Comparison of ENCODE assay signal across 7 mouse cellular contexts in the genomic region with DNA sequence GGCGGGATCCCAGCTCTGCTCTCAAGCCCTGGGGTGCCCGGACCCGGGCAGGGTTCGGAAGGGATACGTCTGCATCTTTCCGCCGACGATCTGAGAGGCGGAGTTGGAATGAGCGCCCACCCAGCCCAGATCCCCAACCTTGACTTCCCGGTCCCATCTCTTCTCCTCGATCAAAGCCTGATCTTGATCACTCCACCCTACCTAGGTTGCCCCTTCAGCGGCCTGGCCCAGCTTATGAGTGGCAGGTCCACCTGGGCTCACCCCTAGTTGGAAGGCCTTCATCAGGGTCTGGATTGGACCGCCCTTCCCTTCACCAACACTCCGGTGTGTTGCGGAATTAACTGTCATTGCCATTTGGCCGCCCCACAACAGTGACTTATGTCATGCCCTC. TPM values are rescaled to one million over a fixed set of nuclear protein-coding genes. Genes with fewer than 3 reads are reported as not detected.
DNase-seq lines count a peak whose midpoint lies in the region; ATAC-seq and TF ChIP-seq lines count a peak whose summit lies in the region.

A gene (minus strand): TSS at position 258 of the 391 bp plus-strand sequence.

- peak within 1 kb of the TSS; percentile 85 for H3K4me2 ChIP-seq in forebrain, embryonic 14.5 days (ENCODE audit: low read length)
- H3K4me2 ChIP-seq in limb, embryonic 12.5 days: peak within 1 kb of the TSS; percentile 93

- no peak for TF ChIP-seq POLR2A in small intestine, adult 2 months (IDR thresholded peaks at IDR 0.05; ENCODE audit: low read depth, low read length)

- peak; percentile 49; the same call in 1 of the 2 replicates for ATAC-seq in forebrain, embryonic 14.5 days
- peak; percentile 43; the same call in 1 of the 2 replicates for ATAC-seq in limb, embryonic 12.5 days (ENCODE audit: insufficient number of reproducible peaks, insufficient read depth, low FRiP score, low TSS enrichment, low read depth)

- H3K36me3 ChIP-seq in forebrain, embryonic 14.5 days (ENCODE audit: control insufficient read depth, insufficient read depth, low read length): no peaks in the 10 kb centered on the region
- H3K36me3 ChIP-seq in limb, embryonic 12.5 days: no peaks in the 10 kb centered on the region
- H3K36me3 ChIP-seq in small intestine, adult 2 months (ENCODE audit: control insufficient read depth, insufficient read depth, low read length): no peaks in the 10 kb centered on the region

- peaks cover 4% of the 10 kb centered on the region; the same call in 1 of the 2 replicates for H3K4me1 ChIP-seq in forebrain, embryonic 14.5 days (ENCODE audit: control insufficient read depth, insufficient read depth, low read length)
- H3K4me1 ChIP-seq in limb, embryonic 12.5 days (replicated peaks): peaks cover 22% of the 10 kb centered on the region
- H3K4me1 ChIP-seq in small intestine, adult 2 months (ENCODE audit: control insufficient read depth, insufficient read depth, insufficient read length, low read length): peaks cover 11% of the 10 kb centered on the region

- 5% methylated on average over 17 of the region's 17 CpGs for whole genome bisulfite sequencing in forebrain, embryonic 14.5 days
- 2% methylated on average over 17 of the region's 17 CpGs for WGBS in limb, embryonic 12.5 days
- WGBS in small intestine, adult 2 months: 13% methylated on average over 17 of the region's 17 CpGs

- peak in 1 of 2 experiments; percentile 36 for DNase-seq in layer of hippocampus, adult 18-20 months (ENCODE audit: low spot score in 2 of 2)
- DNase-seq in layer of hippocampus, adult 9-11 months: no peak
- DNase-seq in cerebellum, postnatal 10 days: peak; percentile 62 to 70
- DNase-seq in forebrain, embryonic 14.5 days (ENCODE audit: low spot score): no peak
- no peak for DNase-seq in urinary bladder, adult 18-20 months (ENCODE audit: low spot score in 2 of 2)

- peaks cover 16% of the 10 kb centered on the region for H3K27me3 ChIP-seq in forebrain, embryonic 14.5 days (replicated peaks; ENCODE audit: control insufficient read depth, insufficient read depth, low read length)
- H3K27me3 ChIP-seq in limb, embryonic 12.5 days: peaks cover 50% of the 10 kb centered on the region
- peaks cover 14% of the 10 kb centered on the region for H3K27me3 ChIP-seq in small intestine, adult 2 months (ENCODE audit: control insufficient read depth, insufficient read depth, low read length)

- peak within 1 kb of the TSS; percentile 64 for H3K9ac ChIP-seq in forebrain, embryonic 14.5 days (ENCODE audit: low read length)
- H3K9ac ChIP-seq in limb, embryonic 12.5 days (replicated peaks): peak within 1 kb of the TSS; percentile 90

- peak within 1 kb of the TSS; percentile 55; the same call in 1 of the 2 replicates for H3K27ac ChIP-seq in forebrain, embryonic 14.5 days (ENCODE audit: low read depth, low read length)
- no peak within 1 kb of the TSS for H3K27ac ChIP-seq in limb, embryonic 12.5 days
- peak within 1 kb of the TSS; percentile 26; the same call in 1 of the 2 replicates for H3K27ac ChIP-seq in small intestine, adult 2 months (ENCODE audit: insufficient read depth, low read depth, low read length)

- H3K4me3 ChIP-seq in forebrain, embryonic 14.5 days (ENCODE audit: low read depth, low read length): peak within 1 kb of the TSS; percentile 40
- H3K4me3 ChIP-seq in limb, embryonic 12.5 days (replicated peaks): peak within 1 kb of the TSS; percentile 71
- peak within 1 kb of the TSS; percentile 69 for H3K4me3 ChIP-seq in small intestine, adult 2 months (ENCODE audit: low read depth, low read length)

- H3K9me3 ChIP-seq in forebrain, embryonic 14.5 days (replicated peaks; ENCODE audit: control insufficient read depth, low read length): no peaks in the 10 kb centered on the region
- no peaks in the 10 kb centered on the region for H3K9me3 ChIP-seq in limb, embryonic 12.5 days

- no peak for TF ChIP-seq CTCF in small intestine, adult 2 months (IDR thresholded peaks at IDR 0.05; ENCODE audit: extremely low read depth, insufficient read length, insufficient replicate concordance, low read depth, low read length)

RNA-seq across cellular contexts. Expression of the gene that starts here (rescaled TPM):
- 100 to 1,000 TPM; 187 to 197 TPM for total RNA-seq in layer of hippocampus, adult 18-20 months (2021)
- 11.8 and 18.2 TPM in 2 replicates for polyA plus RNA-seq in forebrain, embryonic 14.5 days (2014; fragmentation: Nextera tagmentation; extraction: Ambion mirVana)
- 17.6 and 18.6 TPM in 2 replicates for polyA plus RNA-seq in limb, embryonic 12.5 days (2016; fragmentation: Nextera tagmentation; extraction: Ambion mirVana)
- 5.7 and 16.4 TPM in 2 replicates for polyA plus RNA-seq in small intestine, adult 2 months (2012; rRNA removed)

Comparison
In these comparisons a context has a peak if more than half of its experiments do, and no peak if none do; other contexts are left out.
1. DNase-seq: peak in cerebellum, postnatal 10 days (2 of 2); none in layer of hippocampus, adult 9-11 months (single experiment), forebrain, embryonic 14.5 days (single experiment) and urinary bladder, adult 18-20 months (0 of 2).
2. Peak in every context shown above with its lines, with median percentiles within 50 percentile points of each other: H3K4me3 ChIP-seq.